Mouse (Mus musculus) cerebellum, postnatal 4 days (tissue): Measurements from ENCODE around the gene Prss38.

Experiments used
- DNase-seq, 2 experiments: peaks; one replicate each; pipeline ENCODE4 v3.0.0; 2022; ENCODE audit warnings: low spot score in 2 of 2, mixed read lengths in 1 of 2

The Prss38 gene

DNA sequence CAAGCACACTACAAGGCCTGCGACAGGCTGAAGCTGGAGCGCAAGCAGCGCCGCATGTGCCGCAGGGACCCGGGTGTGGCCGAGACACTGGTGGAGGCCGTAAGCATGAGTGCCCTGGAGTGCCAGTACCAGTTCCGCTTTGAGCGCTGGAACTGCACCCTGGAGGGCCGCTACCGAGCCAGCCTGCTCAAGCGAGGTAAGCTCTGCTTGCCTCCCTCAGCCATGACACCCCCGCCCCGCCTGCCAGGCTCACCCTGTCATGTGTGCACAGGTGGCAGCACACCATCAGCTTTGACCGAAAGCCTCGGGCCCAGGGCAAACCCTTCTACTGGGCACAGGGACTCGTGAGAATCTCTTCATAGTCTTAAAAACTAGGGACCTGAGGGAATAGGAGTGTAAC, 47.8 kb downstream of the Prss38 start:
- no peak for DNase-seq

DNA sequence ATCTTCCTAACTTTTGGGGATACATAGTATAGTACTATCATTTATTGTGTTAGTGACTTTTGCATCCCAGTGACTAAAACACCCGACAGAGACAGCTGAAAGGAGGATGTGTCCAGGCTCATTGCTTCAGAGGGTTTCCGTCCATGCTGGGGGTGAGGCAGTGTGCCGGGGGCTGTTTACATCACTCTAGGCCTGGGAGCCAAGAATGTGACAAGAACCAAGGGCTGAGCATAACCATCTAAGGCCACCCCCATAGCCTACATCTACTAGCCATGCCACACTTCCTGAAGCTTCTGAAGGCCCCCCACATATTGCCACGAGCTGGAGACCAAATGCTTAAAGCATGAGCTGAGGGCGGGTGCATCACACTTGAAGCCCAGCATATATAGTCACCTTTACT, 50.7 kb downstream of the Prss38 start:
- DNase-seq: no peak

DNA sequence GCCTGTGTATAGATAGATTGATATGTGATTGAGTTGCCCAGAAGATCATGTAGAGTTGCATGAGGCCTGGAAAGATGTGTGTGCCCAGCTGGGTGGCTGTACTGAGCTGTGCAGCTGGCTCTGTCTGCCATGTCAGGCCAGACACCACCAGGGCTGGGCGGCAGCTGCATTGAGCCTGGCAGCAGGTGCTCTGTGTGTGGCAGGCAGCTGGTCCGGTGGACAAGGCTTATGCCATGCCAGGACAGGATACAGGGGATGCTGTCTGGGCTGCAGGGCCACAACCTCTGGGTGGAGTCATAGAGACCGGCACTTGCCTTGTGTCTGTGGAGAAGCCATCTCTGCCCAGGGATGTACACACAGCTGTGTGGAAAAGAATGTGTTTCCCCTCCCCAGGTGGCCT, 52.5 kb downstream of the Prss38 start:
- no peak for DNase-seq
